Mouse (Mus musculus): ENCODE data around the gene Scn3a. TPM values are rescaled to one million over a fixed set of nuclear protein-coding genes. Genes with fewer than 3 reads are reported as not detected.
A peak's percentile ranks its signal among the peaks of the same experiment; 100 is the strongest.

The Scn3a gene
- polyA plus RNA-seq, 1 experiment from 2014 or later: 2.2 TPM

DNA sequence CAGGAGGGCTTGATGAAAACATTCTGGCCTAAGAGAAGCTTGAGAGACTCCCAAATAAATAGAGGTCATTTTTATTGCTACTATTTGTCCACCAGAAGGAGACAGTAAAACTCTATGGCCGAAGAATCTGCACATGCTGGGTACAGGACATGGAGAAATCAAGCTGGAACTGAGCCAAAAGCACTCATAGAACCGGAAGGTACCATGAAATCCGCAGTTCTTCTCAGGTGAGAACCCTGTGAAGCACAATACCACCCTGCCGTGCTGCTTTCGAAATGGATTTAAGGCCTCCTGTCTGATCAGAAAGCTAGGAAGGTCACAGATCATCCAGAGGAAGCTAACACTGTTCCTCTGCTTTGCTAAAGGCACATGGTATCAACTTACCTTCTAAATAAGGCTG, 143.9 kb downstream of the Scn3a start:
- Histone ChIP-seq H3K36me3 (no peaks in the 10 kb centered on the region), H3K4me2 (no peak overlapping the region), H3K9ac (no peak overlapping the region), H3K4me1 (peaks cover 5% of the 10 kb centered on the region; the same call in 1 of the 2 replicates), H3K9me3 (no peaks in the 10 kb centered on the region), H3K27ac (no peak overlapping the region), H3K27me3 (no peaks in the 10 kb centered on the region), H3K4me3 (no peak overlapping the region)
- WGBS: 38% methylated on average over 5 of the region's 5 CpGs
- no peak for ATAC-seq (ENCODE audit: insufficient number of reproducible peaks, insufficient read depth, low FRiP score, low TSS enrichment, low read depth)

DNA sequence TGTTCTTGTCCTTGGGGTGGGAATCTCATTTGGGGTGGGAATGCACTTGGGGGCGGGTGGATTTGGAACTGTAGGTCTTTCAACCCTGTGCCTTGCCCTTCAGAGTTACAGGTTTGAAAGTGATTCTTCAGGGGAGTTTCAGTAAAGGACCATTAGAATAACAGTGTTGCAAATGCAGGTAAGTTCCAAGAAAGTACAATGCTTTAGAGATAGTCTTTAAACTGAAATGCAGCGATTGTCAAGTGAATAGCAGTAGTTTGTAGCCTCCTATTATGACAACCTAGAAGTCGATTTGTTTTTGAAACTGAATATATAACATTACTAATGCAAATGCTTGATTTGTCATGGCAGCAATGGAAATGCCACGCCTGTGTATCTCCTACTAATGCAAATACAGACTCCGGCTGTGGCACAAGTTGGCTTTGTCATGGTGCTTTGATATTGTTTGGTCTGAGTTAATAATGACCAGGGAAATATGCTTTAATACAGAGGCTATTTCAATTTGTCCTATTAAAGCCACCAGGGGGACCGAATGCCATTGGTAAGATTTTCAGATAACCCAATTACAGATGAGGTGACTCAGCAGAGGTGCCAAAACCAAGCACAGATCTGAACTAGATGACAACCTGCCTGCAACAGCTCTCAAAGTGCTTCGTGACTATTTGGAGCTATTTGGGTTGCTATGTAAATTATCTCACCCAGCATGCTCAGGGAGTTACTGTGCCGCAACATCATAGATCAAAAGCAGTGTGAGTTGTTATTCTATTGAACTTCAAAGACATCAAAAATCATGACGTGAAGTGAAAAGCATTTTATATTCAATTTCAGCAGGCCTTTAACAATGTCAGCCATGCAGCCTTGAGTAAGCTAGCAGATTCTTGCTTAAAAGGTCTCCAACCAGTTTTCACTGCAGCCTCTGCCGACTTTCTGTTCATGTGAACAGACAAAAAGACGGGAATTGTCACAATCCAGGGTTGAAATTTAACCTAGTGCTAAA, 145.9 kb downstream of the Scn3a start:
- 0 out of 2 replicates have a peak, but pooled peaks cover 5% of the 10 kb centered on the region for H3K9me3 ChIP-seq
- 53% methylated on average over 11 of the region's 11 CpGs for WGBS
- H3K27ac ChIP-seq: no peak overlapping the region
- no peak for ATAC-seq (ENCODE audit: insufficient number of reproducible peaks, insufficient read depth, low FRiP score, low TSS enrichment, low read depth)
- H3K9ac ChIP-seq: no peak overlapping the region
- no peaks in the 10 kb centered on the region for H3K27me3 ChIP-seq
- H3K4me3 ChIP-seq: no peak overlapping the region
- H3K36me3 ChIP-seq: no peaks in the 10 kb centered on the region
- peaks cover 5% of the 10 kb centered on the region; the same call in 1 of the 2 replicates for H3K4me1 ChIP-seq
- H3K4me2 ChIP-seq: no peak overlapping the region

- no peak for ATAC-seq (ENCODE audit: insufficient number of reproducible peaks, insufficient read depth, low FRiP score, low TSS enrichment, low read depth)
- no peak overlapping the region for H3K4me2 ChIP-seq
- no peaks in the 10 kb centered on the region for H3K27me3 ChIP-seq
- H3K36me3 ChIP-seq: no peaks in the 10 kb centered on the region
- no peak overlapping the region for H3K27ac ChIP-seq
- H3K9ac ChIP-seq: no peak overlapping the region
- no peak overlapping the region for H3K4me3 ChIP-seq
- H3K9me3 ChIP-seq: 0 out of 2 replicates have a peak, but pooled peaks cover 5% of the 10 kb centered on the region
- WGBS: 75% methylated on average over 1 of the region's 1 CpGs
- peaks cover 11% of the 10 kb centered on the region for H3K4me1 ChIP-seq
Observed at GRCm38 (mm10) chr2:65418608-65419007, 148.8 kb downstream of the Scn3a start.

DNA sequence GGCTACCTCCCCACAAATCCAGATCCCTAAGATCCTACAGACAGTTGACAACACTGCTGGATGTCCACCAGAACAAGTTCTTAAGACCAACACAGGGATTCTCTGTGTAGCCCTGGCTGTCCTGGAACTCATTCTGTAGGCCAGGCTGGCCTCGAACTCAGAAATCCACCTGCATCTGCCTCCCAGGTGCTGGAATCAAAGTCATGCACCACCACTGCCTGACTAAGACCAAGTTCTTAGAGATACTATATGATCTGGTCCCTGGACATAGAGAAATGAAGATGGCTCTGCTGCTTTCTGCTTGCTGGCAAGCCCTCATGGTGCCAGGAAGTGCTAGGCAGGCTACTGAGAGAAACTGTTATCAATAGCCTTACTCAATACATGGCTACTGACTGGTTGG, 150.9 kb downstream of the Scn3a start:
- 98% methylated on average over 1 of the region's 1 CpGs for WGBS
- Histone ChIP-seq H3K27ac (no peak overlapping the region), H3K27me3 (no peaks in the 10 kb centered on the region), H3K9me3 (0 out of 2 replicates have a peak, but pooled peaks cover 5% of the 10 kb centered on the region), H3K9ac (no peak overlapping the region), H3K4me2 (no peak overlapping the region), H3K36me3 (no peaks in the 10 kb centered on the region), H3K4me3 (no peak overlapping the region), H3K4me1 (peaks cover 8% of the 10 kb centered on the region)
- no peak for ATAC-seq (ENCODE audit: insufficient number of reproducible peaks, insufficient read depth, low FRiP score, low TSS enrichment, low read depth)

DNA sequence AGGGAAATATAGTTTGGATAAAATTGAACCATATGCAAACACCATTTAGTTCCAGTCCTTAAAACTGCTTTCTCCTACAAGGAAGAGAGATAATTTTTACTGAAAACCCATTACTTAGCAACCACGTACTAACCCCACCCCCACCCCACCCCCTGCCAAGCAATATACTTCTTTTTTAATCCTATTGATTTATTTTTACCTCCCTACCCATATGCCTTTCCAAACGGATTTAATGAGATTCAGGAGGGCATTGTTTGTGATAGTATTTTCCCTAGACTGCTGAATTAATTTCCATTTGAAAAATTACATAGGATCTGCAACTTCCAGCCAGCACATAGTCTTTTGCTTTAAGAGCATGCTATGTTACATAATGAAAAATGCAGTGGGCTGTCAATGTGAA, 152.1 kb downstream of the Scn3a start:
- no peak overlapping the region for H3K4me3 ChIP-seq
- no peak overlapping the region for H3K9ac ChIP-seq
- no peak for ATAC-seq (ENCODE audit: insufficient number of reproducible peaks, insufficient read depth, low FRiP score, low TSS enrichment, low read depth)
- 0% methylated on average over 2 of the region's 2 CpGs for WGBS
- H3K27me3 ChIP-seq: no peaks in the 10 kb centered on the region
- no peaks in the 10 kb centered on the region for H3K36me3 ChIP-seq
- no peak overlapping the region for H3K27ac ChIP-seq
- peak overlapping the region; percentile 63 for H3K4me2 ChIP-seq
- H3K4me1 ChIP-seq: peaks cover 8% of the 10 kb centered on the region
- H3K9me3 ChIP-seq: 0 out of 2 replicates have a peak, but pooled peaks cover 5% of the 10 kb centered on the region

- peak overlapping the region; percentile 63 for H3K4me2 ChIP-seq
- H3K27me3 ChIP-seq: no peaks in the 10 kb centered on the region
- H3K4me1 ChIP-seq: peaks cover 8% of the 10 kb centered on the region
- peak; percentile 27; the same call in 1 of the 2 replicates for ATAC-seq (ENCODE audit: insufficient number of reproducible peaks, insufficient read depth, low FRiP score, low TSS enrichment, low read depth)
- H3K36me3 ChIP-seq: no peaks in the 10 kb centered on the region
- peak overlapping the region; percentile 33 for H3K4me3 ChIP-seq
- no peak overlapping the region for H3K9ac ChIP-seq
- H3K27ac ChIP-seq: 0 out of 2 replicates have a peak overlapping the region, but pooled peaks have one; percentile 51
- H3K9me3 ChIP-seq: 0 out of 2 replicates have a peak, but pooled peaks cover 5% of the 10 kb centered on the region
- WGBS: 2% methylated on average over 6 of the region's 6 CpGs
Observed at GRCm38 (mm10) chr2:65414806-65415281, 152.6 kb downstream of the Scn3a start.

DNA sequence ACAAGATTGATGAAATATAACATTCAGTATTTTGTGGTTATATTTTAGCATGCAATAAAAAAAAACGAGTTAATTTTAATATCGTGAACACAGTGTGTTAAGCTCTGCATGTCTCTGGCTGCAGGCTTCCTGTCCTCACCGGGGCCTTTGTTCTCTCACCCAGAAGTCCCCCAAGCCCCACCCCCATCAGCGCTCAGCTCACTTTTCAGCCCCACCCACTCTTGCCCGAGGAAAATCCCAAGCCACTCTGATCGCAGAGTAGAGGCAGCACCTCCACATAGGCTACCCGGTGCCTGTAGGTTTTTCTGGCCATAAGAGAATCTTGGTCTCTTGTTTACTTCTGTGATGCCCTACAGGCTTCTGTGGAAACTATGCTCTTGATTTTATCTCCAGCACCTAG, 153.2 kb downstream of the Scn3a start:
- H3K27ac ChIP-seq: peak overlapping the region; percentile 51; the same call in 1 of the 2 replicates
- H3K27me3 ChIP-seq: no peaks in the 10 kb centered on the region
- H3K4me2 ChIP-seq: peak overlapping the region; percentile 63
- H3K9ac ChIP-seq: peak overlapping the region; percentile 32; the same call in 1 of the 2 replicates
- H3K4me1 ChIP-seq: peaks cover 8% of the 10 kb centered on the region
- 0% methylated on average over 7 of the region's 7 CpGs for WGBS
- ATAC-seq (ENCODE audit: insufficient number of reproducible peaks, insufficient read depth, low FRiP score, low TSS enrichment, low read depth): peak; percentile 77
- H3K9me3 ChIP-seq: 0 out of 2 replicates have a peak, but pooled peaks cover 5% of the 10 kb centered on the region
- H3K36me3 ChIP-seq: no peaks in the 10 kb centered on the region
- peak overlapping the region; percentile 33 for H3K4me3 ChIP-seq

- ATAC-seq (ENCODE audit: insufficient number of reproducible peaks, insufficient read depth, low FRiP score, low TSS enrichment, low read depth): no peak
- peak overlapping the region; percentile 51; the same call in 1 of the 2 replicates for H3K27ac ChIP-seq
- H3K4me1 ChIP-seq: peaks cover 8% of the 10 kb centered on the region
- H3K4me3 ChIP-seq: peak overlapping the region; percentile 33
- peak overlapping the region; percentile 63 for H3K4me2 ChIP-seq
- no peak overlapping the region for H3K9ac ChIP-seq
- H3K9me3 ChIP-seq: 0 out of 2 replicates have a peak, but pooled peaks cover 5% of the 10 kb centered on the region
- H3K36me3 ChIP-seq: no peaks in the 10 kb centered on the region
- no peaks in the 10 kb centered on the region for H3K27me3 ChIP-seq
- WGBS: 0% methylated on average over 3 of the region's 3 CpGs
Observed at GRCm38 (mm10) chr2:65413746-65414145, 153.7 kb downstream of the Scn3a start.

Other genes starting within 250 kb of the Scn3a start
- 0.27 TPM in 1 of 2 replicates, not detected in the other for gene Slc38a11, start 203.6 kb downstream of the Scn3a start, polyA plus RNA-seq (2015; fragmentation: Nextera tagmentation; extraction: Ambion mirVana)
- 4.1 and 4.5 TPM in 2 replicates for gene Scn2a, start 53.1 kb upstream of the Scn3a start, polyA plus RNA-seq (2015; fragmentation: Nextera tagmentation; extraction: Ambion mirVana)